9 mouse cellular contexts compared by ENCODE assay signal in the genomic region with DNA sequence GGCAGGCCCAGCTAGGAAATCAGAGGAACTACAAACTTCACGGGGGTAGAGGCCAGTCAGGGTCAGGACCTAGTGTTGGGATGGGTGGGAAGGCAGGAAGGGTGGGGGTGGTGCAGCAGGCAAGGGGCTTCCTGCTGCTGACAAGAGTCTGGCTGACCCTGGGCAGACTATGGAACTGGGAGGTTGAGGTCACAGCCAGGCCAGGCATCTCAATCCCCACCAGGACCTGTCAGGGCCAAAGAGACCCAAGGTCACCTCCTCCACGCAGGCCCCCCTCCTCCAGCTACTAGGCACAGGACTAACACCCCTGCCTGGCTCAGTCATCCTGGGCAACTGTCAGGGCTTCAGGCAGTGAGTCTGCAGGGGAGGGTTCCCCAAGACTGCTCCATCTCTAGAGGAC. TPM values are rescaled to one million over a fixed set of nuclear protein-coding genes. Genes with fewer than 3 reads are reported as not detected.
A peak's percentile ranks its signal among the peaks of the same experiment; 100 is the strongest.
DNase-seq lines count a peak whose midpoint lies in the region; ATAC-seq and TF ChIP-seq lines count a peak whose summit lies in the region.
"Had no signal": no experiment of that assay in that cellular context is flagged by ENCODE, and none has a peak within 500 bp of the region (broad histone marks: within the 10 kb centered on the region; RNA-seq: fewer than 3 reads in every experiment).

No protein-coding gene starts in this region.

- peak overlapping the region; percentile 43 for H3K4me3 ChIP-seq in heart, embryonic 10.5 days
- H3K4me3 ChIP-seq in E14TG2a.4 (replicated peaks; ENCODE audit: low read length) = 0 out of 2 replicates have a peak overlapping the region, but pooled peaks have one; percentile 17
- H3K4me3 ChIP-seq in heart, embryonic 16.5 days (ENCODE audit: low read length) = no peak overlapping the region
- H3K4me3 ChIP-seq in liver, embryonic 11.5 days (ENCODE audit: low read depth, low read length) = no peak overlapping the region
- H3K4me3 ChIP-seq in forebrain, embryonic 11.5 days (ENCODE audit: low read depth, low read length) = no peak overlapping the region

- H3K9me3 ChIP-seq in heart, embryonic 10.5 days = no peaks in the 10 kb centered on the region
- H3K9me3 ChIP-seq in E14TG2a.4 (ENCODE audit: low read length) = no peaks in the 10 kb centered on the region
- H3K9me3 ChIP-seq in heart, embryonic 16.5 days (replicated peaks; ENCODE audit: control insufficient read depth, low read length) = no peaks in the 10 kb centered on the region
- no peaks in the 10 kb centered on the region for H3K9me3 ChIP-seq in liver, embryonic 11.5 days (ENCODE audit: control insufficient read depth, low read length)
- H3K9me3 ChIP-seq in forebrain, embryonic 11.5 days (ENCODE audit: control insufficient read depth, low read length) = no peaks in the 10 kb centered on the region

- TF ChIP-seq CTCF in E14TG2a.4 (conservative IDR thresholded peaks at IDR 0.05; ENCODE audit: low read length) = no peak

- H3K27ac ChIP-seq in heart, embryonic 10.5 days = peak overlapping the region; percentile 89
- peak overlapping the region; percentile 93 for H3K27ac ChIP-seq in heart, embryonic 16.5 days (ENCODE audit: low read length)
- H3K27ac ChIP-seq in liver, embryonic 11.5 days (ENCODE audit: low read depth, low read length) = peak overlapping the region; percentile 73
- no peak overlapping the region for H3K27ac ChIP-seq in forebrain, embryonic 11.5 days (ENCODE audit: low read depth, low read length)

- peaks cover 49% of the 10 kb centered on the region for H3K36me3 ChIP-seq in heart, embryonic 10.5 days
- peaks cover 52% of the 10 kb centered on the region for H3K36me3 ChIP-seq in E14TG2a.4 (ENCODE audit: insufficient read depth, low read length)
- H3K36me3 ChIP-seq in heart, embryonic 16.5 days (ENCODE audit: control insufficient read depth, insufficient read depth) = peaks cover 41% of the 10 kb centered on the region
- H3K36me3 ChIP-seq in liver, embryonic 11.5 days (ENCODE audit: control insufficient read depth, insufficient read depth, low read length) = peaks cover 42% of the 10 kb centered on the region
- peaks cover 27% of the 10 kb centered on the region for H3K36me3 ChIP-seq in forebrain, embryonic 11.5 days (ENCODE audit: control insufficient read depth, insufficient read depth, low read length)

- peak overlapping the region; percentile 54; the same call in 1 of the 2 replicates for H3K4me2 ChIP-seq in heart, embryonic 16.5 days (ENCODE audit: low read depth, low read length)
- peak overlapping the region; percentile 40 for H3K4me2 ChIP-seq in liver, embryonic 11.5 days
- H3K4me2 ChIP-seq in forebrain, embryonic 11.5 days (ENCODE audit: low read depth, low read length, severe bottlenecking) = no peak overlapping the region

- peak overlapping the region; percentile 67 for H3K9ac ChIP-seq in heart, embryonic 16.5 days (ENCODE audit: low read length)
- H3K9ac ChIP-seq in liver, embryonic 11.5 days (ENCODE audit: low read depth, low read length) = 0 out of 2 replicates have a peak overlapping the region, but pooled peaks have one; percentile 11
- H3K9ac ChIP-seq in forebrain, embryonic 11.5 days (ENCODE audit: low read length) = no peak overlapping the region

- peaks cover 75% of the 10 kb centered on the region for H3K4me1 ChIP-seq in heart, embryonic 10.5 days
- peaks cover 90% of the 10 kb centered on the region for H3K4me1 ChIP-seq in E14TG2a.4 (replicated peaks; ENCODE audit: low read depth, low read length)
- peaks cover 40% of the 10 kb centered on the region for H3K4me1 ChIP-seq in heart, embryonic 16.5 days (ENCODE audit: control insufficient read depth, insufficient read depth, low read length)
- peaks cover 34% of the 10 kb centered on the region for H3K4me1 ChIP-seq in liver, embryonic 11.5 days (replicated peaks; ENCODE audit: control insufficient read depth, insufficient read depth, low read length)
- H3K4me1 ChIP-seq in forebrain, embryonic 11.5 days (replicated peaks; ENCODE audit: control insufficient read depth, insufficient read depth, low read length) = no peaks in the 10 kb centered on the region

- no peak for ATAC-seq in heart, embryonic 16.5 days (replicated peaks; ENCODE audit: extremely low read depth, insufficient read depth, low FRiP score)
- peak; percentile 33 for ATAC-seq in liver, embryonic 11.5 days (replicated peaks; ENCODE audit: low FRiP score)
- ATAC-seq in forebrain, embryonic 11.5 days (replicated peaks; ENCODE audit: low FRiP score) = no peak

- no peak for DNase-seq in heart, embryonic 10.5 days (ENCODE audit: low spot score)
- no peak for DNase-seq in heart, adult 8-10 months (ENCODE audit: low spot score)
- DNase-seq in liver, embryonic 11.5 days (ENCODE audit: low spot score) = no peak
- DNase-seq in cerebellum, adult 11 months = no peak
- DNase-seq in layer of hippocampus, adult 11-12 months (ENCODE audit: low spot score) = no peak
- no peak for DNase-seq in forebrain, embryonic 11.5 days (ENCODE audit: low spot score)

- 10% methylated on average over 2 of the region's 2 CpGs for WGBS in heart, embryonic 10.5 days
- 12% methylated on average over 2 of the region's 2 CpGs for WGBS in heart, embryonic 16.5 days
- WGBS in liver, embryonic 11.5 days = 19% methylated on average over 2 of the region's 2 CpGs
- 67% methylated on average over 2 of the region's 2 CpGs for WGBS in forebrain, embryonic 11.5 days

- H3K27me3 ChIP-seq in heart, embryonic 10.5 days (ENCODE audit: insufficient read depth, poor library complexity, severe bottlenecking) = peaks cover 16% of the 10 kb centered on the region
- H3K27me3 ChIP-seq in E14TG2a.4 (ENCODE audit: insufficient read depth, low read length) = peaks cover 24% of the 10 kb centered on the region
- no peaks in the 10 kb centered on the region for H3K27me3 ChIP-seq in heart, embryonic 16.5 days (ENCODE audit: control insufficient read depth, insufficient read depth, low read length)
- peaks cover 8% of the 10 kb centered on the region for H3K27me3 ChIP-seq in liver, embryonic 11.5 days (replicated peaks; ENCODE audit: control insufficient read depth, insufficient read depth, low read length)
- peaks cover 8% of the 10 kb centered on the region for H3K27me3 ChIP-seq in forebrain, embryonic 11.5 days (ENCODE audit: control insufficient read depth, insufficient read depth, low read length)

RNA-seq across cellular contexts. Expression of a gene that starts 0.6 kb away (rescaled TPM):
- polyA plus RNA-seq in heart, embryonic 10.5 days (2016; fragmentation: Nextera tagmentation; extraction: Ambion mirVana) = 10.8 and 15.6 TPM in 2 replicates
- total RNA-seq in heart, adult 8-10 months (2022) = 1 to 10 TPM; 2.7 to 5.4 (median 3.5) TPM
- 15.2 and 16.3 TPM in 2 replicates for polyA plus RNA-seq in heart, embryonic 16.5 days (2015; fragmentation: Nextera tagmentation; extraction: Ambion mirVana)
- 7.8 and 7.9 TPM in 2 replicates for polyA plus RNA-seq in liver, embryonic 11.5 days (2014; fragmentation: Nextera tagmentation; extraction: Ambion mirVana)
- polyA plus RNA-seq in forebrain, embryonic 11.5 days (2014; fragmentation: Nextera tagmentation; extraction: Ambion mirVana) = 1.9 and 2.6 TPM in 2 replicates
- total RNA-seq: monocyte, adult 5-6 weeks had no signal

RNA-seq across cellular contexts. Expression of a gene that starts 7.1 kb away (rescaled TPM):
- 37.2 and 51.6 TPM in 2 replicates for polyA plus RNA-seq in heart, embryonic 10.5 days (2016; fragmentation: Nextera tagmentation; extraction: Ambion mirVana)
- total RNA-seq in heart, adult 8-10 months (2022) = 10 to 100 TPM; 14.4 to 19.2 (median 16.3) TPM
- 28.1 and 29.6 TPM in 2 replicates for polyA plus RNA-seq in heart, embryonic 16.5 days (2015; fragmentation: Nextera tagmentation; extraction: Ambion mirVana)
- polyA plus RNA-seq in liver, embryonic 11.5 days (2014; fragmentation: Nextera tagmentation; extraction: Ambion mirVana) = 49.9 and 51.9 TPM in 2 replicates
- 51.2 and 53.2 TPM in 2 replicates for polyA plus RNA-seq in forebrain, embryonic 11.5 days (2014; fragmentation: Nextera tagmentation; extraction: Ambion mirVana)

RNA-seq across cellular contexts. Expression of a gene that starts 15.1 kb away (rescaled TPM):
- polyA plus RNA-seq in heart, embryonic 10.5 days (2016; fragmentation: Nextera tagmentation; extraction: Ambion mirVana) = not detected in 2 replicates
- 1 to 10 TPM; 4.1 to 6.6 (median 5.2) TPM for total RNA-seq in heart, adult 8-10 months (2022)
- polyA plus RNA-seq in heart, embryonic 16.5 days (2015; fragmentation: Nextera tagmentation; extraction: Ambion mirVana) = 0.08 and 0.11 TPM in 2 replicates
- not detected in 2 replicates for polyA plus RNA-seq in liver, embryonic 11.5 days (2014; fragmentation: Nextera tagmentation; extraction: Ambion mirVana)
- polyA plus RNA-seq in forebrain, embryonic 11.5 days (2014; fragmentation: Nextera tagmentation; extraction: Ambion mirVana) = 0.07 TPM in 1 of 2 replicates, not detected in the other
- total RNA-seq: monocyte, adult 5-6 weeks had no signal

RNA-seq across cellular contexts. Expression of a gene that starts 22.3 kb away (rescaled TPM):
- 100 and 109 TPM in 2 replicates for polyA plus RNA-seq in heart, embryonic 10.5 days (2016; fragmentation: Nextera tagmentation; extraction: Ambion mirVana)
- total RNA-seq in heart, adult 8-10 months (2022) = 10 to 100 TPM; 52.4 to 61.2 (median 57.1) TPM
- 86.5 and 86.8 TPM in 2 replicates for polyA plus RNA-seq in heart, embryonic 16.5 days (2015; fragmentation: Nextera tagmentation; extraction: Ambion mirVana)
- 68.6 and 69.2 TPM in 2 replicates for polyA plus RNA-seq in liver, embryonic 11.5 days (2014; fragmentation: Nextera tagmentation; extraction: Ambion mirVana)
- 109 and 111 TPM in 2 replicates for polyA plus RNA-seq in forebrain, embryonic 11.5 days (2014; fragmentation: Nextera tagmentation; extraction: Ambion mirVana)

RNA-seq across cellular contexts. Expression of a gene that starts 29.3 kb away (rescaled TPM):
- polyA plus RNA-seq in heart, embryonic 10.5 days (2016; fragmentation: Nextera tagmentation; extraction: Ambion mirVana) = 10.3 and 12.8 TPM in 2 replicates
- total RNA-seq in heart, adult 8-10 months (2022) = 10 to 100 TPM in 1 of 4 experiments, 1 to 10 TPM in 3; 9.2 to 11.4 (median 9.8) TPM
- 16.5 and 17.6 TPM in 2 replicates for polyA plus RNA-seq in heart, embryonic 16.5 days (2015; fragmentation: Nextera tagmentation; extraction: Ambion mirVana)
- 11.2 TPM in 2 replicates for polyA plus RNA-seq in liver, embryonic 11.5 days (2014; fragmentation: Nextera tagmentation; extraction: Ambion mirVana)
- 4.5 and 4.7 TPM in 2 replicates for polyA plus RNA-seq in forebrain, embryonic 11.5 days (2014; fragmentation: Nextera tagmentation; extraction: Ambion mirVana)

Comparison
In these comparisons a context has a peak if more than half of its experiments do, and no peak if none do; other contexts are left out.
1. H3K4me3 ChIP-seq: peak in heart, embryonic 10.5 days (single experiment) and E14TG2a.4 (single experiment); none in heart, embryonic 16.5 days (single experiment), liver, embryonic 11.5 days (single experiment) and forebrain, embryonic 11.5 days (single experiment).